Mouse (Mus musculus): ENCODE measurements around the gene Tagln2.

Gene Tagln2

GRCm38 (mm10) chr1:172503111-172503997 is 3.5 kb downstream of the Tagln2 start:
- peak; percentile 40 for DNase-seq (ENCODE audit: low read depth, low spot score)

DNA sequence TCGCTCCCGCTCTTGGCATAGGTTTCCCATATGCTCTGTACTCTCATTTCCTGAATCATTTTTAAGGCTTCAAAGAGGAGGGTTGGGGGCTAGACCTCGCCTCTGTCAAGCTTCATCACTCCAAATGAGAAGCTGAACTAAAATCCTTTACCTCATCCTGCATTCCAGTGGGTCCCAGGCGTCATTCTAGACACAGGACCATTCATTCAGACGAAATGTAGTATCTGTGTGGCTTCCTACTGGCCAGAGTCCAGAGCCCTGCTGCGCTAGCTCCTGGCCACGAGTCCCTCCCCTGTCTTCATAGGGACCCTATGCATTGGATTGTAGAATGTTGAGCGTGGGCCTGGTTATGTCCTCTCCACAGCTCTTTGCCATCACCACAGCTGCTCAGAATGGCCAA is 4.9 kb downstream of the Tagln2 start:
- DNase-seq (ENCODE audit: low read depth, low spot score) = no peak

DNA sequence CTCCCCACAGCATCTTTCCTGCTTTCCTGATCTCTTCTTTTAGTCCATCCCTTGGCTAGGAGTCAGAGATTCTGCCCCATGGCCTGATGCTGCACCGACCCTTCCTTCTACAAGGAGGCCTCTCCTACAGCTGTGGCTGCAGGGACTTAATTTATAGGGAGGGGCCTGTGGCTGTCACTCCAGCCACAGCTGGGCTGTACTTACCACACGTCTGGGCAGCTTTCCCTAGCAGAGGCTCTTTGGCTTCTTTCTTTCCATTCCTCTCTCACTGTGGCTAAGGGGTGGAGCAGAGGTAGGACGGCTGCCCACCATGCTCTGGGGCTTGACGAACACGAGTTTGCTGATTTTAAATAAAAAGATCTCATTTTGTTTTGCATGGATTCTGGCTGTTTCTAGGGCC is 7.2 kb downstream of the Tagln2 start:
- no peak for DNase-seq (ENCODE audit: low read depth, low spot score)

DNA sequence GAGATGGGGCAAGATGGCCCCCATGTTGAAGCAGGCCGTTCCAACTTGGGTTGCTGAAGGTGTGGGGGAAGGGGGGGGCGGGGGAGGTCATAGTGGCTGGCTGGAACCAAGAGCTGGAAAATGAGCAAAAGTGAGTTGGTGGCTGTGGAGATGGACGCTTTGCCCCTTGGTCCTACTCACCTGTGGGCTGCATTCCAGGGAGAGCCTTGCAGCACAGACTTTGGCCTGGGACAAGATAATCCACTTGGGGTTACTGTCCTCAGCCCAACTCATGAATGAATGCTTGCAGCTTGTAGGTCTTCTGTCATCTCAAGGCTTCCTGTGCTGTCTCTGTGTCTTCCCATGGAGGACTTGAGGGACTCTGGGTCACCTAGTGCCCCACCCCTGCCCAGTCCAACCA is 7.9 kb downstream of the Tagln2 start:
- no peak for DNase-seq (ENCODE audit: low read depth, low spot score)

GRCm38 (mm10) chr1:172508172-172508571 is 8.3 kb downstream of the Tagln2 start:
- DNase-seq (ENCODE audit: low read depth, low spot score) = no peak

- no peak for DNase-seq (ENCODE audit: low read depth, low spot score)
Measured at GRCm38 (mm10) chr1:172509235-172509634, 9.4 kb downstream of the Tagln2 start.

- DNase-seq (ENCODE audit: low read depth, low spot score) = no peak
Measured at GRCm38 (mm10) chr1:172509983-172510382, 10.1 kb downstream of the Tagln2 start.

GRCm38 (mm10) chr1:172510421-172510972 is 10.7 kb downstream of the Tagln2 start:
- no peak for DNase-seq (ENCODE audit: low read depth, low spot score)

GRCm38 (mm10) chr1:172512962-172513361 is 13.1 kb downstream of the Tagln2 start:
- no peak for DNase-seq (ENCODE audit: low read depth, low spot score)

GRCm38 (mm10) chr1:172513525-172514212 is 13.8 kb downstream of the Tagln2 start:
- no peak for DNase-seq (ENCODE audit: low read depth, low spot score)

GRCm38 (mm10) chr1:172514213-172514529 is 14.3 kb downstream of the Tagln2 start:
- DNase-seq (ENCODE audit: low read depth, low spot score) = no peak

GRCm38 (mm10) chr1:172514551-172515268 is 14.9 kb downstream of the Tagln2 start:
- DNase-seq (ENCODE audit: low read depth, low spot score) = no peak

DNA sequence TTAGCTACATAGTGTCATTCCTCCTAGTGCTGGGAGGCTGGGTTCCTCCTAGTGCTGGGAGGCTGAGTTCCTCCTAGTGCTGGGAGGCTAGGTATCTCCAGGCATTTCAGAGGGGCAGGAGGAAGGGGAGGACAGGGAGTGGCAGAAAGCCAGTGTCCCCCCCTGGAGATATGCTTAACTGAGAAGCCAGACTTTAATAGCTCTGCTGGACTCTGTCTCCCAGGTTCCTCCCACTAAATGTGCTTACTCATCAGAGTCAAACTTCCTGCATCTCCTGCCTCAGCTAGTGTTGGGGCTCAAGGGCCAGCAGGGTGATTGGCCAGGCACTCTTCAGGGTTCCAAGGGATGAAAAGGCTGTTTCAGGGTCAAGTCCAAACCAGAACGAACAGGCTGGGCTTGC is 15.5 kb downstream of the Tagln2 start:
- DNase-seq (ENCODE audit: low read depth, low spot score) = no peak

DNA sequence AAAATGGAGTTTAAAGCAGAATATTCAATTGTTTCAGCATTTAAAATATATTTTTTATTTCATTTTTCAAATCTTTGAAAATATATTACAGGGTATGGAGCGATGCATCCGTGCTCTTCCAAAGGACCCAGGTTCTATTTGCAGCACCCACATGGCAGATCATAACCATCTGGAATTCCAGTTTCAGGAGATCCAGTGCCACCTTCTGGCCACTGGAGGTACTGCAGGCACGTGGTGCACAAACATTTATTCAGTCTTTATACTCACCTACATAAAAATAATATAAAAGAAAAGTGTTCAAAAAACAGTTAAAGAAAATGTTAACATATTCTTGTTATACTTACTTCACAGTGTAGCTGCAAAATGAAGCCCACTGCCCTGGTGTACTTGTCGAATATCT is 18.2 kb downstream of the Tagln2 start:
- no peak for DNase-seq (ENCODE audit: low read depth, low spot score)

GRCm38 (mm10) chr1:172519644-172520043 is 19.8 kb downstream of the Tagln2 start:
- no peak for DNase-seq (ENCODE audit: low read depth, low spot score)

- DNase-seq (ENCODE audit: low read depth, low spot score) = no peak
Measured at GRCm38 (mm10) chr1:172520576-172521440, 21.0 kb downstream of the Tagln2 start, which contains the start of gene Cfap45. Gene Cfap45, plus strand, starts transcription at chr1:172520801.

- no peak for DNase-seq (ENCODE audit: low read depth, low spot score)
Measured at GRCm38 (mm10) chr1:172522524-172522923, 22.7 kb downstream of the Tagln2 start.

DNA sequence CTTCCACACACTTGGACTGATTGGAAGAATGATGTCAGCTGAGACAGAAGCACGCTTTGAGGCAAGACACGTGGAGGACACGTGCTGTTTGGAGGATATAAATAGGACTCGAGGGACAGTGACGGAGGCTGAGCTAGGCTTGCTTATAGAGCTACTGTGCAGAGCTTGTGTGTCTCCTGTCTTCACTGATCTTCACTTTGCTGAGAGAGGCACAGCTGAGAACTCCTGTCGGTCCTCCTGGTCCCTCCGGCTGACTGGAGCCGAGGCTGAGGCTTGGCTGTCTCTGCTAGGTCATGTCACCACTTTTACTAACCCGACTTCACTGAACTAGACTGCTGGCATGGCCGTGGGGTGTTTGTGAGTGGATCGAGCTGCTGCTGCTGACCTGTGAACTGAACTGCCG is 23.9 kb downstream of the Tagln2 start:
- no peak for DNase-seq (ENCODE audit: low read depth, low spot score)

DNA sequence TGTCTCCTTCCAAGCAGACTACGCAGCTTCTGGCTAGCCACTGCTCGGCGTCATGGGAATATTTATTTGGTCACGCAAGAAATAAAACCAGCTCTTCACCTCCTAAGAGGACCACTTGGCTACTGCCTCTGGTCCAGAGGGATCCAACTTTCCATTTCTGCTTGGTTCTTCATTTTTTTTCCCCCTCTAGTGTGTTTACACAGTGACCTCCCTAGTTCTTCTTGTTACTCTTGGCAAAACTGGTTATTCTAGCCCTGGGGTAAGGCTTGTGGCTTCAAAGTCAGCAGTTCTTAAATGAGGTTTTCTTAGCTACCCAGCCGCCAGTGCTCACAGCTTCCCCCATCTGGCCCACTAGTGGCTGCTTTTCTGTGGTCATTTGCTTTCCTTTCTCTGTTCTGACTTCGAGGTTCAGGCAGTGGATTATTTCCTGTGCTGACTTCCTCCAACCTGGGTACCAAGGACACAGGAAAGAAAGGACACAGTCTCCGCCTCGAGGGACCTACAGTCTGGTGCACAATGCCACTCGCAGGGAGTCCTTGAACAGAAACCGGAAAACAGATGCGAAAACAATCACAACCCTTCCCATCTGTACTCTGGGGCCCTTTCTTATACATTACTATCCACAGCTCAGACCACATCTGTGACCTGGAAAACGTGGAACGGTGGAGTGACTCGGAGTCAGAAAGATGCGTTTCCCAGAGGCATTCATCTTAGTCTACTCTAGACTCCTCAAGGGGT is 25.3 kb downstream of the Tagln2 start:
- DNase-seq (ENCODE audit: low read depth, low spot score) = no peak

GRCm38 (mm10) chr1:172525971-172526370 is 26.1 kb downstream of the Tagln2 start:
- no peak for DNase-seq (ENCODE audit: low read depth, low spot score)
